Mouse (Mus musculus) embryonic facial prominence, embryonic 11.5 days (tissue): Measurements from ENCODE around the gene Acsm4. TPM values are rescaled to one million over a fixed set of nuclear protein-coding genes. Genes with fewer than 3 reads are reported as not detected.

Experiments used
- ATAC-seq: fragments of 200-750 bp; cut with Nextera tagmentation; replicated peaks from 2 replicates; pipeline ENCODE4 v1.8.0; 2017; ENCODE audit warnings: low read depth; ENCODE audit not compliant: insufficient number of reproducible peaks, low FRiP score, low TSS enrichment
- DNase-seq: peaks from one replicate; pipeline ENCODE4 v3.0.0-alpha.2; 2015; ENCODE audit warnings: low spot score
- H3K27ac ChIP-seq: fragments of 300-500 bp; sonication (generic); replicated peaks from 2 replicates; pipeline ENCODE4 v1.5.1; 2014; ENCODE audit warnings: mild to moderate bottlenecking, low read depth, low read length, control low read depth
- H3K27me3 ChIP-seq: fragments of 300-500 bp; sonication (generic); 2 replicates; pipeline ENCODE4 v1.6.1; 2014; ENCODE audit warnings: mild to moderate bottlenecking, low read length, moderate library complexity, mixed read lengths; ENCODE audit not compliant: control insufficient read depth, insufficient read depth
- H3K36me3 ChIP-seq: fragments of 300-500 bp; sonication (generic); replicated peaks from 2 replicates; pipeline ENCODE4 v1.6.1; 2014; ENCODE audit warnings: low read depth, mild to moderate bottlenecking, low read length, moderate library complexity, mixed read lengths; ENCODE audit not compliant: control insufficient read depth, insufficient read depth
- H3K4me1 ChIP-seq: fragments of 300-500 bp; sonication (generic); 2 replicates; pipeline ENCODE4 v1.6.1; 2014; ENCODE audit warnings: low read length, mixed read lengths; ENCODE audit not compliant: control insufficient read depth, insufficient read depth
- H3K4me2 ChIP-seq: fragments of 300-500 bp; sonication (generic); 2 replicates; pipeline ENCODE4 v1.6.1; 2014; ENCODE audit warnings: low read depth, mild to moderate bottlenecking, control low read depth, low read length, moderate library complexity
- H3K4me3 ChIP-seq: fragments of 300-500 bp; sonication (generic); 2 replicates; pipeline ENCODE4 v1.5.1; 2014; ENCODE audit warnings: low read depth, low read length, control low read depth
- H3K9ac ChIP-seq: fragments of 300-500 bp; sonication (generic); replicated peaks from 2 replicates; pipeline ENCODE4 v1.6.1; 2014; ENCODE audit warnings: mild to moderate bottlenecking, control low read depth, low read length
- H3K9me3 ChIP-seq: fragments of 300-500 bp; sonication (generic); replicated peaks from 2 replicates; pipeline ENCODE4 v1.6.1; 2016; ENCODE audit warnings: mild to moderate bottlenecking, low read length, inconsistent platforms, mixed read lengths; ENCODE audit not compliant: control insufficient read depth
- WGBS: fragments of 180-500 bp; shearing (Covaris S2); extraction: QIAGEN DNeasy Blood & Tissue Kit; methylation state at CpG from one replicate; pipeline ENCODE4 v1.1.7; 2014; 5-methylcytosine and 5-hydroxymethylcytosine counted together
- polyA plus RNA-seq: library from polyadenylated mRNA; unstranded; fragments of >200 nt; fragmentation: Nextera tagmentation; extraction: Ambion mirVana; gene quantifications from 2 replicates; pipeline ENCODE4 v1.2.1, GENCODE M21; 2014

Gene Acsm4
- 4.0 and 8.3 TPM in 2 replicates for polyA plus RNA-seq

DNA sequence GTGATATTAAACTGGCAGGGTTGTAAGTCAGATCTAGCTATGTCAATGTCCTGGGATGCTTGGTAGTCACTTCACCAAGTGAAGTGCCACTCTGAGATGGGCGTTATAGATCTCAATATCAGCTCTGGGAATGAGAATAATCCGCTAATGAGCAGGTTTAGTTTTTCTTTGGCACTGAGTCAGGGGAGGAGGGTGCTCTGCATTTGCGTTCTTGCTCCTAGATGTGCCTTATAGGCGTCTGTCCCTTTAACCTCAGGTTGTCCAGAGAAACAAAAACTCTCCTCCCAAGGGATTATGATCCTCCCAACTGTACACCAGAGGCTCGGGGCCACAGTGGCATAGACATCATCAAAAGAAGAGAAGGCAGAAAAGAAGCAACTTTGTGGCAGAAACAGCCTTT is at the start of gene Acsm4:
Acsm4 (plus strand) TSS at position 301 of the 400 bp plus-strand sequence.
- Histone ChIP-seq H3K27ac (no peak within 1 kb of the TSS), H3K9ac (no peak within 1 kb of the TSS), H3K27me3 (no peaks in the 10 kb centered on the region), H3K4me3 (no peak within 1 kb of the TSS), H3K4me2 (no peak within 1 kb of the TSS), H3K4me1 (no peaks in the 10 kb centered on the region), H3K9me3 (no peaks in the 10 kb centered on the region), H3K36me3 (no peaks in the 10 kb centered on the region)
- DNase-seq (no peak), ATAC-seq (no peak)
- WGBS: 75% methylated on average over 5 of the region's 5 CpGs

DNA sequence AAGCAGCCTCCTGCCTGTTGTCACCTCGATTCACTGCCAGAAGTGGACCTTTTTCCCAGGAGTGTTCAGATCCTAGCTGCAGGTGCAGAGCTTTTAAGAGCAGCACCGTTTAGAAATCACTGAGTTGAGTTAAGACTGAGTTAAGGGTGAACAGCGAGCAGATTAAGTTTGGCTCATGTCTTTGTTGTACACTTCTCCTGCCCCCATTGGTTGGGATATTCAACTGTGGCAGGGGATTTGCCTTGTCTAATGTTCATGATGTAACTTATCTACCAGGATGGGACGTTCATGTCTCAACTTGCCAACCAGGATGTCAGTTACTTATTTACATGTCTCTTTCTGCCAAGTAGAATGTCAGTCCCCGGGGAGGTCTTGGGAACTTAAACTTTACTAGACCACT is 47.5 kb upstream of the Acsm4 start:
- ATAC-seq: no peak
- 76% methylated on average over 5 of the region's 5 CpGs for WGBS
- no peak overlapping the region for H3K4me2 ChIP-seq
- no peak for DNase-seq
- no peaks in the 10 kb centered on the region for H3K36me3 ChIP-seq
- H3K4me1 ChIP-seq: no peaks in the 10 kb centered on the region
- H3K9ac ChIP-seq: no peak overlapping the region
- H3K4me3 ChIP-seq: no peak overlapping the region
- no peak overlapping the region for H3K27ac ChIP-seq
- H3K9me3 ChIP-seq: no peaks in the 10 kb centered on the region
- H3K27me3 ChIP-seq: no peaks in the 10 kb centered on the region

DNA sequence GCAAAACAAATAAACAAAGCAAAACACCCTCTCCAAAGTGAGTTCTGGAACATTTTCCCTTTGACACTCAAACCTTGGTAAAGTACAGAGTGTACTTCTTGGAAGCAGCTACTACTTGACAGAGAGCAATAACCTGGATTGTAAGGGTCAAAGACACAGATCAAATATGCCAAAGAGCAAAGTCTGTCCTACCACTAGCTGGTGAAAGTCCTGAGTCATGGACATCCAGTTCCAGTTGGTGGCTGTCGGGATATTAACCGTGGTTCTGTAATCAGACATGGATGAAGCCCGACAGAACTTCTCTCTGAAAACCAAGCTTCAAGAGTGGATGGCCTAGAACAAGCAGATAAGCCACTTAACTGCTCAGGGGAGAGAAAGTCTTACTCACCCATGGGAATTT is 21.9 kb upstream of the Acsm4 start:
- Histone ChIP-seq H3K4me3 (no peak overlapping the region), H3K9me3 (no peaks in the 10 kb centered on the region), H3K4me1 (no peaks in the 10 kb centered on the region), H3K27ac (no peak overlapping the region), H3K36me3 (no peaks in the 10 kb centered on the region), H3K27me3 (no peaks in the 10 kb centered on the region), H3K4me2 (no peak overlapping the region), H3K9ac (no peak overlapping the region)
- ATAC-seq (no peak), DNase-seq (no peak)
- WGBS: 85% methylated on average over 3 of the region's 3 CpGs

DNA sequence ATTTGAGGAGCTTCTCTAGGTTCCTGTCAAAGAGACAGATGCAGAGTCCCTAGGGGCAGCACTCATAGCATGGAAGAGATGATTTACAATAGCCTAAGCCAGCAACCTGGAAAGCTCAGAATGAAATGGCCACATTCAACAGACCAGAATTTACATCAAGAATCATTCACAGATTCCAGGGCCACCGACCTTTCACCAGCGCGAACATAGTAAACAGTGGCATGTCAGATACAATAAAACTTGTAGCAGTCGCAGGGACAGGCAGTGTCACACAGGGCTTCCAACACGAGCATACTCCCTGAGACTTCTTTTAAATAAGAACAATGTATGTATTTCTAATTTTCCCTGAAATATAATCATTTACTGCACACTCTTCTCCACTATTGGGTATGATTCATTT is 19.4 kb upstream of the Acsm4 start:
- no peak for DNase-seq
- Histone ChIP-seq H3K4me1 (no peaks in the 10 kb centered on the region), H3K9me3 (no peaks in the 10 kb centered on the region), H3K27me3 (no peaks in the 10 kb centered on the region), H3K9ac (no peak overlapping the region), H3K36me3 (no peaks in the 10 kb centered on the region), H3K4me3 (no peak overlapping the region), H3K4me2 (no peak overlapping the region), H3K27ac (no peak overlapping the region)
- ATAC-seq: no peak
- WGBS: 72% methylated on average over 5 of the region's 5 CpGs

DNA sequence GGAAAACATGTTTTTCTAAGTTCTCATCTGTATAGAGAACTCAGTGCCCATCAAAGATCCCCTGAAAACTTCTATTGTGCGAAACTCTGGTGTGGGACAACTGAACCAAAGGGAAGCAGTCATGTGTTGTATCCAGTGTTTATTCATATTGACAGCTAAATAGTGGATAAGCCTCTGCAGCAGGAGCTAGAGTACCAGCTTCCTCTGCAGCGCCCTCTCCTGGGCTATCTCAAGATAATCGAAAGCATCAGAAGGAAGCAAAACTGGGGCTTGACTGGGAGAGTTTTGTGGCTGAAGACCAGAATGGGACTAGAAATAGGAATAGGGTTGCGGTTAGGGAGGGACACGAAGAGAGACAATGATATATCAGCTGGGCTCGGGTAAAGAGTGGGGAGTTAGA is 18.9 kb upstream of the Acsm4 start:
- ATAC-seq: no peak
- Histone ChIP-seq H3K36me3 (no peaks in the 10 kb centered on the region), H3K4me2 (no peak overlapping the region), H3K9ac (no peak overlapping the region), H3K27ac (no peak overlapping the region), H3K27me3 (no peaks in the 10 kb centered on the region), H3K9me3 (no peaks in the 10 kb centered on the region), H3K4me3 (no peak overlapping the region), H3K4me1 (no peaks in the 10 kb centered on the region)
- WGBS: 49% methylated on average over 6 of the region's 6 CpGs
- DNase-seq: peak; percentile 8

DNA sequence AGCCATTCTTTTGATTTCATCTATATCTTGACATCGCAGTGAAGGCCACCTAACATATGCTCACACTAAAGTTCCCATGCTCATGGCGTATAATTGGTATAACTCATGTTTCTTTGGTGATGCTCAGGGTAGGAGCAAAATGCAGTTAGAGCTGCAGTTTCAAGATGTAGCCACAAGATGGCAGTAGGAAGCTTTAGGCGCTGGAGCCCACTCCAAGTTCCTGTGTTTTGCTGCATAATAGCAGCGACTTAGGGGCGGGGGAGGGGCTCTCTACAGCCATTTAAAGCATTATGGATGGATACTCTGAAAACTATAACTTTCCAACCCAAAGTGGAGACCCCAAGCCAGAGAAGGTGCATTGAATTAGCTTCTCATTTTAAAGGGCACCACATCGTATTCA is 16.4 kb upstream of the Acsm4 start:
- Histone ChIP-seq H3K4me2 (no peak overlapping the region), H3K9me3 (no peaks in the 10 kb centered on the region), H3K4me3 (no peak overlapping the region), H3K36me3 (no peaks in the 10 kb centered on the region), H3K9ac (no peak overlapping the region), H3K27me3 (no peaks in the 10 kb centered on the region), H3K27ac (no peak overlapping the region), H3K4me1 (no peaks in the 10 kb centered on the region)
- WGBS: 19% methylated on average over 6 of the region's 6 CpGs
- DNase-seq: peak; percentile 81
- ATAC-seq: peak; percentile 67; the same call in 1 of the 2 replicates

DNA sequence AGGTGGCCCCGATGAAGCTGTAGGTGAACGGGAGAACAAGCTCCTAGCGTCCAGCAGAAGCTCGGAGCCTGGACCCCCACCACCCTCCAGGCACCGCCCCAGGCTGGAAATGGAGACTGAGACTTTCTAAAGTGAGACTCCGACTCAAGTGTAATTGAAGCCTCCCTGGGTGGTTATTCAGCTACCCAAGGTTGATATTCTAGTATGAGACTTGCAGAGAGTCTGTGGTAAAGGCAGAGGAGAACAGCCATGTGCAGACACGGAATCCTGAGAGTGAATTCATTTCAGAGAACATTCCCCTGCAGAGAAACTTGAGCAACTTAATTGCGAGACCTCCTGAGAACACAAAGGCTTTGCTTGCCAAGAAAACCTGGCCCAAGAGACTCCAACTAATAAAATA is 9.7 kb upstream of the Acsm4 start:
- ATAC-seq (no peak), DNase-seq (no peak)
- H3K9ac ChIP-seq: no peak overlapping the region
- no peak overlapping the region for H3K4me3 ChIP-seq
- no peak overlapping the region for H3K4me2 ChIP-seq
- H3K4me1 ChIP-seq: no peaks in the 10 kb centered on the region
- WGBS: 57% methylated on average over 8 of the region's 8 CpGs
- no peaks in the 10 kb centered on the region for H3K36me3 ChIP-seq
- H3K9me3 ChIP-seq: no peaks in the 10 kb centered on the region
- H3K27ac ChIP-seq: no peak overlapping the region
- H3K27me3 ChIP-seq: no peaks in the 10 kb centered on the region

DNA sequence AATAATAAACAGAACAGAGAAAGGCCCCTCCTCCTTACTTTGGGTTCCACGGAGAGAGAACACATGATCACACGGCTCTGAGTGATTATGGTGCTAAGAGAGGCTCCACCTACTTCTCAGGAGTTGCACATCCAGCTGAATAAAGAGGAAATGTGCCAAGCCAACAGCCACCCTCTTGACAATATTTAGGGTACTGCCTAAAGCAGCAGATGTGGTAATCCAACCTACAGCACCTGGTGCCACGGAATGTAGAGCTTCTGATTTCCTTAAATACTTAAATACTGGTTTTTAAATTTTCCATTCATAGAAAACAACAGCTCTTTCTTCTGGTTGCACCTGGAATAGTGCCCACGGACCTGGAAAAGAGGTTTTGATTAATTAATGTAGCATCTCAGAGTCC is 7.1 kb upstream of the Acsm4 start:
- 67% methylated on average over 4 of the region's 4 CpGs for WGBS

More for the DNA sequence above, 7.1 kb upstream of the Acsm4 start:
- DNase-seq (no peak), ATAC-seq (no peak)
- Histone ChIP-seq H3K9me3 (no peaks in the 10 kb centered on the region), H3K4me3 (no peak overlapping the region), H3K36me3 (no peaks in the 10 kb centered on the region), H3K9ac (no peak overlapping the region), H3K27ac (no peak overlapping the region), H3K4me2 (no peak overlapping the region), H3K4me1 (no peaks in the 10 kb centered on the region), H3K27me3 (no peaks in the 10 kb centered on the region)
